Mouse (Mus musculus) stomach, embryonic 14.5 days (tissue): ENCODE results near the gene Kazald1. TPM values are rescaled to one million over a fixed set of nuclear protein-coding genes. Genes with fewer than 3 reads are reported as not detected.

Experiments used
- ATAC-seq: fragments of 200-750 bp; cut with Nextera tagmentation; 2 replicates; pipeline ENCODE4 v1.8.0; 2017; ENCODE audit warnings: low read depth, moderate TSS enrichment; ENCODE audit not compliant: insufficient number of reproducible peaks, insufficient read depth, low FRiP score
- H3K27ac ChIP-seq: fragments of 300-500 bp; sonication (generic); 2 replicates; pipeline ENCODE4 v1.5.1; 2014; ENCODE audit warnings: mild to moderate bottlenecking, low read length, moderate library complexity, mixed read lengths
- H3K27me3 ChIP-seq: fragments of 300-500 bp; sonication (generic); 2 replicates; pipeline ENCODE4 v1.6.1; 2014; ENCODE audit warnings: low read length, control low read depth, mixed read lengths; ENCODE audit not compliant: control insufficient read depth, insufficient read depth
- H3K36me3 ChIP-seq: fragments of 300-500 bp; sonication (generic); 2 replicates; pipeline ENCODE4 v1.6.1; 2014; ENCODE audit warnings: mild to moderate bottlenecking, control low read depth, low read length, moderate library complexity, mixed read lengths; ENCODE audit not compliant: control insufficient read depth, insufficient read depth
- H3K4me1 ChIP-seq: fragments of 300-500 bp; sonication (generic); 2 replicates; pipeline ENCODE4 v1.6.1; 2014; ENCODE audit warnings: low read length, control low read depth, mixed read lengths; ENCODE audit not compliant: control insufficient read depth, insufficient read depth
- H3K4me2 ChIP-seq: fragments of 300-500 bp; sonication (generic); replicated peaks from 2 replicates; pipeline ENCODE4 v1.6.1; 2014; ENCODE audit warnings: low read depth, low read length, control low read depth
- H3K4me3 ChIP-seq: fragments of 300-500 bp; sonication (generic); 2 replicates; pipeline ENCODE4 v1.5.1; 2014; ENCODE audit warnings: low read depth, low read length, control low read depth
- H3K9ac ChIP-seq: fragments of 300-500 bp; sonication (generic); replicated peaks from 2 replicates; pipeline ENCODE4 v1.6.1; 2014; ENCODE audit warnings: low read depth, mild to moderate bottlenecking, control low read depth, low read length, moderate library complexity, mixed read lengths
- H3K9me3 ChIP-seq: fragments of 300-500 bp; sonication (generic); 2 replicates; pipeline ENCODE4 v1.6.1; 2016; ENCODE audit warnings: low read depth, low read length, control low read depth; ENCODE audit not compliant: control insufficient read depth
- WGBS: fragments of 180-500 bp; shearing (Covaris S2); extraction: QIAGEN DNeasy Blood & Tissue Kit; methylation state at CpG from one replicate; pipeline ENCODE4 v1.1.7; 2014; 5-methylcytosine and 5-hydroxymethylcytosine counted together
- polyA plus RNA-seq: library from polyadenylated mRNA; unstranded; fragments of >200 nt; fragmentation: Nextera tagmentation; extraction: Ambion mirVana; gene quantifications from 2 replicates; pipeline ENCODE4 v1.2.1, GENCODE M21; 2014

The Kazald1 gene
- polyA plus RNA-seq, 1 experiment from 2014 or later: 1.3 TPM

GRCm38 (mm10) chr19:45054892-45055690, 19.9 kb upstream of the Kazald1 start:
- ATAC-seq: no peak
- Histone ChIP-seq H3K4me2 (no peak overlapping the region), H3K27ac (no peak overlapping the region), H3K4me1 (peaks cover 18% of the 10 kb centered on the region), H3K27me3 (no peaks in the 10 kb centered on the region), H3K9me3 (no peaks in the 10 kb centered on the region), H3K9ac (no peak overlapping the region), H3K4me3 (no peak overlapping the region), H3K36me3 (peaks cover 7% of the 10 kb centered on the region)
- 79% methylated on average over 6 of the region's 6 CpGs for WGBS

- Histone ChIP-seq H3K36me3 (peaks cover 7% of the 10 kb centered on the region), H3K27me3 (no peaks in the 10 kb centered on the region), H3K27ac (no peak overlapping the region), H3K9ac (no peak overlapping the region), H3K9me3 (no peaks in the 10 kb centered on the region), H3K4me2 (no peak overlapping the region), H3K4me1 (peaks cover 18% of the 10 kb centered on the region), H3K4me3 (no peak overlapping the region)
- ATAC-seq: no peak
- 43% methylated on average over 4 of the region's 4 CpGs for WGBS
Measured at GRCm38 (mm10) chr19:45056364-45056763, 18.7 kb upstream of the Kazald1 start.

- H3K36me3 ChIP-seq: peaks cover 7% of the 10 kb centered on the region
- peak overlapping the region; percentile 69 for H3K4me2 ChIP-seq
- no peak for ATAC-seq
Measured at GRCm38 (mm10) chr19:45056908-45057698, 17.9 kb upstream of the Kazald1 start.

GRCm38 (mm10) chr19:45057724-45058112, 17.3 kb upstream of the Kazald1 start:
- H3K9ac ChIP-seq: peak overlapping the region; percentile 52
- peak overlapping the region; percentile 53 for H3K4me3 ChIP-seq
- H3K36me3 ChIP-seq: peaks cover 7% of the 10 kb centered on the region
- WGBS: 32% methylated on average over 7 of the region's 7 CpGs
- H3K9me3 ChIP-seq: no peaks in the 10 kb centered on the region
- H3K4me2 ChIP-seq: peak overlapping the region; percentile 69
- H3K27me3 ChIP-seq: no peaks in the 10 kb centered on the region
- ATAC-seq: no peak
- peaks cover 18% of the 10 kb centered on the region for H3K4me1 ChIP-seq
- H3K27ac ChIP-seq: peak overlapping the region; percentile 97

More at GRCm38 (mm10) chr19:45056908-45057698, 17.9 kb upstream of the Kazald1 start:
- 66% methylated on average over 7 of the region's 7 CpGs for WGBS
- H3K4me3 ChIP-seq: peak overlapping the region; percentile 53; the same call in 1 of the 2 replicates
- H3K27me3 ChIP-seq: no peaks in the 10 kb centered on the region
- peak overlapping the region; percentile 52 for H3K9ac ChIP-seq
- H3K4me1 ChIP-seq: peaks cover 18% of the 10 kb centered on the region
- H3K27ac ChIP-seq: peak overlapping the region; percentile 97
- no peaks in the 10 kb centered on the region for H3K9me3 ChIP-seq

GRCm38 (mm10) chr19:45058113-45058839, 16.8 kb upstream of the Kazald1 start:
- Histone ChIP-seq H3K27me3 (no peaks in the 10 kb centered on the region), H3K9me3 (no peaks in the 10 kb centered on the region)
- under 1% methylated on average over 34 of the region's 34 CpGs for WGBS

GRCm38 (mm10) chr19:45058841-45059240, 16.2 kb upstream of the Kazald1 start:
- Histone ChIP-seq H3K36me3 (peaks cover 7% of the 10 kb centered on the region; the same call in 1 of the 2 replicates), H3K4me1 (peaks cover 18% of the 10 kb centered on the region), H3K27ac (peak overlapping the region; percentile 97), H3K9ac (peak overlapping the region; percentile 74), H3K4me2 (peak overlapping the region; percentile 69), H3K9me3 (no peaks in the 10 kb centered on the region), H3K4me3 (peak overlapping the region; percentile 53), H3K27me3 (peaks cover 2% of the 10 kb centered on the region)
- WGBS: 1% methylated on average over 14 of the region's 14 CpGs
- no peak for ATAC-seq

More at GRCm38 (mm10) chr19:45058113-45058839, 16.8 kb upstream of the Kazald1 start:
- Histone ChIP-seq H3K27ac (peak overlapping the region; percentile 97), H3K9ac (peak overlapping the region; percentile 74), H3K4me3 (peak overlapping the region; percentile 53), H3K36me3 (peaks cover 7% of the 10 kb centered on the region; the same call in 1 of the 2 replicates), H3K4me1 (peaks cover 18% of the 10 kb centered on the region), H3K4me2 (peak overlapping the region; percentile 69)
- peak; percentile 93 for ATAC-seq

GRCm38 (mm10) chr19:45063565-45064292, 11.3 kb upstream of the Kazald1 start:
- Histone ChIP-seq H3K9ac (no peak overlapping the region), H3K9me3 (no peaks in the 10 kb centered on the region), H3K36me3 (no peaks in the 10 kb centered on the region), H3K4me3 (no peak overlapping the region), H3K4me1 (peaks cover 7% of the 10 kb centered on the region; the same call in 1 of the 2 replicates), H3K27me3 (peaks cover 31% of the 10 kb centered on the region), H3K4me2 (no peak overlapping the region), H3K27ac (no peak overlapping the region)
- peak; percentile 49; the same call in 1 of the 2 replicates for ATAC-seq
- 46% methylated on average over 20 of the region's 20 CpGs for WGBS
